Mouse (Mus musculus) right cerebral cortex, postnatal 25 days (tissue): Measurements from ENCODE around the gene Hagh.

ENCODE experiments used
- DNase-seq: peaks from one replicate; pipeline ENCODE4 v3.0.0; 2022

Hagh gene

DNA sequence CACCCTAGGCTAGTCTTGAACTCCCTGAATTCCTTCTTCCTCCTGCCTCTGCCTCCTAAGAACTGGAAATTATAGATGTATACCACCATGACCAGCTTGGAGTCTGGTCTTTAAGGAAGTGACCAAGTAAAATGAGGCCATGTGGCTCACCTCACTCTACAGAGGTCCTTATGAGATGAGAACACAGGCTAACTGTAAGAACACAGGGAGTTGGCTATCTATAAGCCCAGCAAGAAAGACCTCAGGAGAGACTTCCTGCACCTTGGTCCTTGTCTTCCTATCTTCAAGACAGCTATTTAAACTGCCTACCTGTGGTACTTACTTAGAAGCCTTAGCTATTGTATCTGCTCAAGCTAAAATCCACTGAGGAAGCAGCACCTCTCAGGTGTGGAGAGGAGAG, 74.0 kb downstream of the Hagh start:
- no peak for DNase-seq
